Mouse (Mus musculus): ENCODE measurements at regions not wholly inside any gene's neighbourhood (a gene's known extent, or its start where the extent isn't known, plus 50 kb on each side); places are given as distances from the start of the nearest gene placed in this dataset.

GRCm38 (mm10) chr3:66592259-66592658, 295.6 kb upstream of the Veph1 start:
- no peak for DNase-seq (ENCODE audit: extremely low spot score in 1 of 2, low spot score in 1 of 2)

GRCm38 (mm10) chr3:66590775-66591174, 294.1 kb upstream of the Veph1 start:
- no peak for DNase-seq (ENCODE audit: extremely low spot score in 1 of 2, low spot score in 1 of 2)

GRCm38 (mm10) chr3:66589483-66589882, 292.8 kb upstream of the Veph1 start:
- no peak for DNase-seq (ENCODE audit: extremely low spot score in 1 of 2, low spot score in 1 of 2)

GRCm38 (mm10) chr3:66584831-66585230, 288.2 kb upstream of the Veph1 start:
- no peak for DNase-seq (ENCODE audit: extremely low spot score in 1 of 2, low spot score in 1 of 2)

GRCm38 (mm10) chr3:66584101-66584500, 287.5 kb upstream of the Veph1 start:
- no peak for DNase-seq (ENCODE audit: extremely low spot score in 1 of 2, low spot score in 1 of 2)

GRCm38 (mm10) chr3:66576659-66577058, 280.0 kb upstream of the Veph1 start:
- DNase-seq (ENCODE audit: extremely low spot score in 1 of 2, low spot score in 1 of 2) = no peak

GRCm38 (mm10) chr3:66574321-66574720, 277.7 kb upstream of the Veph1 start:
- DNase-seq (ENCODE audit: extremely low spot score in 1 of 2, low spot score in 1 of 2) = no peak

- no peak for DNase-seq (ENCODE audit: extremely low spot score in 1 of 2, low spot score in 1 of 2)
These were observed 276.4 kb upstream of the Veph1 start for GRCm38 (mm10) chr3:66572887-66573519.

GRCm38 (mm10) chr3:66570342-66570741, 273.7 kb upstream of the Veph1 start:
- DNase-seq (ENCODE audit: extremely low spot score in 1 of 2, low spot score in 1 of 2) = no peak

GRCm38 (mm10) chr3:66564268-66565245, 267.9 kb upstream of the Veph1 start:
- no peak for DNase-seq (ENCODE audit: extremely low spot score in 1 of 2, low spot score in 1 of 2)

GRCm38 (mm10) chr3:66563329-66563728, 266.7 kb upstream of the Veph1 start:
- DNase-seq (ENCODE audit: extremely low spot score in 1 of 2, low spot score in 1 of 2) = no peak

- no peak for DNase-seq (ENCODE audit: extremely low spot score in 1 of 2, low spot score in 1 of 2)
These were observed 258.9 kb upstream of the Veph1 start for GRCm38 (mm10) chr3:66555538-66555937.

GRCm38 (mm10) chr3:66550920-66551319, 254.3 kb upstream of the Veph1 start:
- no peak for DNase-seq (ENCODE audit: extremely low spot score in 1 of 2, low spot score in 1 of 2)

GRCm38 (mm10) chr3:66546576-66546975, 249.9 kb upstream of the Veph1 start:
- no peak for DNase-seq (ENCODE audit: extremely low spot score in 1 of 2, low spot score in 1 of 2)

- no peak for DNase-seq (ENCODE audit: extremely low spot score in 1 of 2, low spot score in 1 of 2)
These were observed 247.7 kb upstream of the Veph1 start for GRCm38 (mm10) chr3:66544139-66544933.

- DNase-seq (ENCODE audit: extremely low spot score in 1 of 2, low spot score in 1 of 2) = no peak
These were observed 246.2 kb upstream of the Veph1 start for GRCm38 (mm10) chr3:66542865-66543264.

- DNase-seq (ENCODE audit: extremely low spot score in 1 of 2, low spot score in 1 of 2) = no peak
These were observed 241.3 kb upstream of the Veph1 start for GRCm38 (mm10) chr3:66537913-66538312.

GRCm38 (mm10) chr3:66537106-66537893, 240.7 kb upstream of the Veph1 start:
- no peak for DNase-seq (ENCODE audit: extremely low spot score in 1 of 2, low spot score in 1 of 2)

GRCm38 (mm10) chr3:66536673-66537072, 240.0 kb upstream of the Veph1 start:
- DNase-seq (ENCODE audit: extremely low spot score in 1 of 2, low spot score in 1 of 2) = no peak

All from frontal cortex, adult 2 months (tissue).